Mouse (Mus musculus): ENCODE measurements around the gene Gm49387.
A peak's percentile ranks its signal among the peaks of the same experiment; 100 is the strongest.

Gene Gm49387

DNA sequence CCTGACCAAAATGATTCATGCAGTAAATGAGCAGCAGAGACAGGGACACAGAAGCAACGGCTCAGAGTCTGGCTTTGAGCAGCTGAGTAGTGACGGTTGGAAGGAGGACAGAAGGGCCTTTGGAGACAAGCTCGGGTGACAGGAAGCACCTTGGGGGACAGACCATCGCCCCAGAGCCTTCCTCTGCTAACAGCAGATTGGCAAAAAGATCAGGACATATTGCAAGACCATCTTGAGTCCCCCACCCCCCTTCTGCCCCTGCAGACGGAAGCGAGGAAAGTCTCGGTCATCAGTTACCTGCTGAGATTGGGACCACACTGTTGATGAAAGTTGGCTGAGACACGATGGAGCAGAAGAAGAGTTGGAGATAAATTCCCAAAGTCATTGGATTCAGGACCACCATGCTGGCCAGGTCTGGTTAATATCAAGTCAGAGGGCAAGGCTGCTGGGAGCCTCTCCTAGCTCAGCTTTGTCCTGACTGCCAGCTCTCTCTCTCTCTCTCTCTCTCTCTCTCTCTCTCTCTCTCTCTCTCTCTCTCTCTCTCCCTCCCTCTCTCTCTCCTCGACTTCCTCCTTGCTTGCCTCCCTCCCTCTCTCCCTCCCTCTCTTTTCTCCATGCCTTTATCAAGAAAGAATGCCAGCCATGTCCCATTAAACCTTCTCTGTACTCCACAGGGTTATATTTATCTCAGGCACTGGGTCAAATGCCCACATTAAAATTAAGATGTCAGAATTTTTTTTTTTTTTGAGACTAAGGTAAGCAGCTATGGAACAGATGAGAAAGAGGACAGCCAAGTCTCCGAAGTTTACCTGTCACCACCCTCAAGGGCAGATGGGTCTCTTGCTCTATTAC is 63.6 kb downstream of the Gm49387 start:
- DNase-seq (ENCODE audit: low spot score in 2 of 2) = no peak

DNA sequence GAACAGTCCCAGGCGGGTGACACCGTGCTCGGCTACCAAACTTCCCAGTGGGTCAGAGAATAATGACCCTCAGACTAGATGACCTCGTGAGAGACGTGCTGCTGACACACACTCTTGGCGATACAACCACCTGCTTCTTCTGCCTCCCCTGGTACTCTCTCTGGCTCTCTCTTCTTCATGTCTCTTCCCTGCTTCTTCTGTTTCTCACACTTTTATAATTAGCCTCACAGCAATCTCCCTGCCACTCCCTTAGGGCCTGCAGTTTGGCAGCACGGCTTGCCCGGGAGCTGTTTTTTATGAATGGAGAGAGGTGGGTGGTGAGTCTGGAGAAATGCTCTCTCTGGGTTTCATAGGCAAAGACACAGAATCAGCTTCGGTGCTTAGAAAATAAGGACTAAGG is 64.8 kb downstream of the Gm49387 start:
- DNase-seq (ENCODE audit: low spot score in 2 of 2) = no peak

DNA sequence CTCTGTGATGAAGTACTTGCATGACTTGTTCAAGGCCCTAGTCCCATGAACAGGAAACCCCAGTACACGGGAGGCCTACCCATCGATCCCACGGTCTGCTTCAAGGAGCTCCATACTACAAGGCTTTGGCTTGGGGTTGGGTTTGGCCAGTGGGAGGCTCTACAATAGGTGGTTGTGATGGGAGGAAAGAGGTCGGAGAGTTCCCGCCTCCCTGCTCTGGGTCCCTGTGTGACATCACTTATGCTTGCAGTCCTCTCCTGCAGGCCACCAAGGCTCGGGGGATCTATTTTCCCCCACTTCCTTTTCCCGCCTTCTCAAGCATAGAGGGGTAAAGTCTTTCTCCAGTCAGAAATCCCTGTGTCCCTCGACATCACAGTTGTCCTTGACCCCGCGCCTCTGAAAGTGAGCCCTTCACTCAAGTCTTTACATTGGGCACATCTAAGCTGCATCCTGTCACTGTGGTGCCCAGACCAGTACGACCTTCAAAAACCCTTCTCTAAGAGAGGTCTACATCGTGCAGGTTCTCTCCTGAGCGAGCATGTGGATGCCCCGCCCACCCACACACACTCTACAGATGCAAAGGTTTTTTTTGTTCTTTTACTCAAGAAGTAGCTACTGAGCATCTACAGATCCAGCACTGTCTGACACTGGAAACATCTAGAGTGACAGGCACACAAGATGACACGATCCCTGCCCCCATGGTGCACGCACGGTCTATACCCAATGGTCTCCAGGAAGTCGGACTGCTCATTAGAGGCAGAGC is 65.6 kb downstream of the Gm49387 start:
- no peak for DNase-seq (ENCODE audit: low spot score in 2 of 2)

DNA sequence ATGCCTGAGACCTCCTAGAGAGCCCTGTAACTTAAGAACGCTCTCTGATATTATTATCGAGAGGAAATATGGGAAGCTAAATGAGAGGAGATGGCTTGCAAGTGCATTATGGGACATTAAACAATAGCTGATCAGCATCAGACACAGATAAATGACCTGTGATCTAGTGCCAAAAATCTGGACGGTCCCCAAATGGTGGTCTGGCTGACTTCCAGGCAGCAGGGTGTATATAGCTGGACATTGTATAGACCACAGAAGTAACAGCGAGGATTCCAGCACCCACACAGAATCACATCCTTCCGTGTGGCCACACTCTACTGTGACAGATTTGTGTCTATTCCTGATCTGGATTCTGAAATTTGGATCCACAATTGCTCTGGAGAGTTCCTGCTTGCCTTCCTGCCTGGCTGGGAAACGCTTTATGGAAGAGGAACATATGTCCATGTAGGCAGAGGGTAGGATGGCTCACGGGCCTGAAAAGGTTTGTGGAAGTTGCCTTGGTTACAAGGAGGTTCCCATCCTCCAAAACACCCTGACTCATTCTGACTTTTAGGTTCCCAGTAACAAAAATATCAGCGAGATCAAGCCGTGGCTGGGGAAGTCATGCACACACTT is 68.0 kb downstream of the Gm49387 start:
- no peak for DNase-seq (ENCODE audit: low spot score in 2 of 2)

DNA sequence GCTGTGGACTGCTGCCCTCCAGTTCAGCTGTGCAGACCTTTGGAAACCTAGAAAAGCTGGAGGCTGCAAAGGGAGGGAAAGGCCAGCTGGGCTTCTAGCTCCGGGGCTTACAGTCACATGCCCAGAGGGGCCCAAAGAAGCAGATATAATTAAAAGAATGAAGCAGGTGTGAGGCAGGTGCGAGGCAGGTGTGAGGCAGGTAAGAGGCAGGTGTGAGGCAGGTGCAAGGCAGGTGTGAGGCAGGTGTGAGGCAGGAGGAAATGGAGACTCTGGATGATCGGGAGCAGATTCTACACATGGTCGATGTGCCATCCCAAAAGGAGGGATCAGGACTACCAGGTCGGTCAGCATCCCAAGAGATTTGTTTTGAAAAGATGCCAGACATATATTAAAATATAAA is 69.3 kb downstream of the Gm49387 start:
- DNase-seq (ENCODE audit: low spot score in 2 of 2) = no peak

DNA sequence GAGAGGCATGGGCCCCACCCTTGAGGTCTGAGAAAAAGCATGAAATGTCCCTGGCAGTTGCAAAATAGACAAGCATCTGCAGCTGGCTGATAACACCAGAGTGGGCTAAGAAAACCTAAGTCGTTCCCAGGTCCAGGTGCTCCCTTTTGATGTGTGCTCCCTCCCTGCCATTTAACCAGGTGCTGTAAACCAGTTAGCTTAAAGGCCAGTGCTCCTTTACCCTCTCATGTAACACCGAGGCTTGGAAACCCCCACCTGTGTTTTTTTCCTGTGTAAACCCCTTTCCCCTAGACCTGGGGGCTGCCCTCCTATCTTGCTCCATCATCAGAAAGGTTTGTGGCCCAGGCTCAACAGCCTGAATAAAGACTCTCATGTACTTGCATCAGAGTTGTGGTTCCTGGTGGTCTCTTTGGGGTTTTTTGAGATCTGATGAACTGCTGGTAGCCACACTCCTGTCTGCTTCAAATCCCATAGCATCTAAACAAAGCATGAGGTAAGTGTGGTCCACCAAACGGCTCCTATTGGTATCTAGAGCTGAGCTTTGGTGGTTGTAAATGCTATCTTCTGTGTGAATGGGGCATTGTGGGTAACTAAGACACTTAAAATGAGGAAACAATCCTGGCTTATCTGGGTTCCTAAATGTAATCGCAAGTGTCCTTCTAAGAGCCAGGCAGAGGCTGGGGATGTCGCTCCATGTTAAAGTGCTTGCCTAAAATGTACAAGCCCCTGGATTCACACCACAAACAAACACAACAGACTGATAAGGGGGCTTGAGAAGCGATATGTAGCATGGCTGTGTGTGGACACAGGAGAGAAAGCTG is 70.3 kb downstream of the Gm49387 start:
- DNase-seq (ENCODE audit: low spot score in 2 of 2) = no peak

DNA sequence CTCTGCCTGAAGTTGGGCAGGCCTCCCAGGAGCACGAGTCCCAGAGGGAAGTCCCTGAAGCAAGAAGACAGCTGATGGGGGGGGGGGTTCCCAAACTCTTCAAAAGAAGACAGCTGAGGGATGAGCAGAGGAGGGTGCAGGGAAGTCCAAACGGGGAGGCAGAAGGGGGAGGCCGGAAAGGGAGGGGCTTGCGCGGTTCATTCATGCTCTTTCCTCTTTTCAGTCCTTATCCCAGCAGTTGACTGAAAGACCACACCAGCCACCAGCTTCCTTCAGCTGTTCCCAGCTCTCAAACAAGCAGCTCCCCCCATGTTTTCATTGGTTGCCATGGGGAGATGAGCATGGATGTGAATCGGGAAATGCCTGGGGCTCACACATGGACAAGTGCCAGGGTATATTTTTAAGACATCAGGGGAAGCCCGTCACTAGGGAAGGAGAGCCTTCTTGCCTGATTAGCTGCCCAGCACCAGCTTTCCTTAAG is 71.5 kb downstream of the Gm49387 start:
- no peak for DNase-seq (ENCODE audit: low spot score in 2 of 2)

DNA sequence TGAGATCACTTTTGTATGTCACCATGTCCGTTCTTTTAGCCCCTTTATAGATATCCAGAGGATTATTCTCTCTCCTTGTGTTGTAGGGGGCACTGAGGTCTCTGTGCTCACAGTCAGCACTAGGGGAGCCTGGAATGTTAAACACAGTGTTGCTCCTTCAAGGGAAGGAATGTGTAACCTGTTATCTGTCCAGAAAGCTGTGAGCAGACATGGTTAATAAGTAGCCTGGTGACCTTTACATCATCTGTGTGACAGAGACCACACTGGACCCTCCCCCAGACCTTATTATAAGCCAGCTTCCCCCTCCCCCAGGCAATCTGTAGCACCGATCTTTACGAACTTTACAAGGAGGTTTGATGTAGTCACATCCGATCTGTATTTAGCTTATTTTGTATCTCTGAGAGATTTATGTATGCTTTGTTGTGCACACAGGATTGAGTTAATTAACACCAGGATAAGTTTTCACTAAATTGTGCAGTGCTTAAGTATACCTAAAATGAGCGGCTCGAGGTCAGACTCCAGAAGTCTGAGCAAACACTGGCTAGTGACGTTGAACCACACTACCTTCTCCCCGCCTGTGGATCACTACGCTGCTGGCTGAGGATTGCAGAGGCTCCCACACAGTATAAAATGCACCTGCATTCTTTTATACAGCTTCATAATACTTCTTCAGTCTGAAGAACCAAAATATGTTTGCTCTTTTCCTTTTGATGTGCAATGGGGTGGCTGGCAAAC is 75.0 kb downstream of the Gm49387 start:
- no peak for DNase-seq (ENCODE audit: low spot score in 2 of 2)

DNA sequence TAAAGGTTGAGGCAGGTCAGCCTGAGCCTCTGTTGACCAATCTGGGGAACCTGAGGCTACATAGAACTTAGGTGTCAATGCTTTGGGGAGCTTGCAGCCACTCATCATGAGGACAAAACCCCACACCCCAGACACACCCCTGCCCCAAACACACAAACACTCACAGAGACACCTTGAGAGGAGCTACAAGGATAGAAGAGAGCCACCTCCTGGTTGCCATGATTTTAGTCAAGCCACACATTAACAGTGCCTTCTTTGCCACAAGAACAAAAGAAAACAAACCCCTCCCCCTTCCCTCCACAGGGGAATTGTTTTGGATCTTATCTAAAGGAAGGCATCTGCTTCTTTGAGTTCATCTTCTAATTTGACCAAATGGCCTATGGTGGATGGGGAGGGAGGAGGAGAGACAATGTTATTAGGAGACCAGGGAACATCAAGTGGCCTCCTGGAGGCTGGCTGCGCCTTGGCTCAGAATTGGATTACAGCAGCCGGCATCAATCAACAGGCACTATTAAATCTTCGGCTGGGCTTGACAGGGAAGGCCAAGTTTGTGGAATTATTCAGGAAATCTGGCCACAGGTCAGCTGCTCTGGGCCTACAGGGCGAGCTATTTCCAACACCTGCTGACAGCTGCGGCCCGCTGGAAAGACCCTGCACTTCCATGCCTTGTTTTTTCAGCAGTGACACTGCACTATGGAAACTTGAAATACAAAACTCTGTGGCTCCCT is 76.1 kb downstream of the Gm49387 start:
- no peak for DNase-seq (ENCODE audit: low spot score in 2 of 2)

DNA sequence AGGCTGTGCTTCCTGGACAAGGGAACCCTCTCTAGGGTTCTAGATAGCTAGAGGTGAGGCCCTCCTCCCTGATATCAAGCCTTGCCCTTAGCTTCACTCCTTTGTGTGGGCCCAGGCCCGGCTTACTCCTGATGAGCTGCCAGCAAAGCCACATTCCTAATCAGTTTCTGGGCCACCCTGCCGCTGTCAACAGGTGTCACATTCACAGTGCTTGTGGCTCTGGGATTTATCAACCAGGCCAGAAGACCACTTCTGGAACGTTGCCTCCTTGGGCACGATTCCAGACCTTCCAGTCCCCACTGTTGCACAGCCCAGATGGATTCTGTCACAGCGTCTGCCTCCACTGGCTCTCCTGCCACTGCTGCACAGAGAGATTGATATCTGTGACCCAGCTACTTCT is 79.8 kb downstream of the Gm49387 start:
- peak in 1 of 2 experiments; percentile 58 for DNase-seq (ENCODE audit: low spot score in 2 of 2)

DNA sequence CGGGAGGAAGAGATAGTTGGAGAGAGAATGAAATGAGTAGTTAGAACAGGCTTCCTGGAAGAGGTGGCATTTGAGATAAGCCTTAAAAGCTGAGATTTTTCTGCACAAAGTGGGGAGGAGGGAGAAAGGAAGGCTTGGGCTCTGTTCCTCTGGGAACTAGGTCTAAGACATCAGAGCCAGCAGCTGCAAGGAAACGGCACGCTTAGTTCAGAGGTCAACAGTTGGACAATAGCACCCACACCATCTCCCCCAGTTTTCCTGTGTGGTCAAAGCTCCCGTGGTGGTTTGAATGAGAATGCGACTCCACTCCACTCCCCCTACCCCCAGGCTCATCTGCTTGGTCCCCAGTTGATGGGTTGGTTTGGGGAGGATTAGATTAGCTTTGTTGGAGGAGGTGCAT is 81.5 kb downstream of the Gm49387 start:
- DNase-seq (ENCODE audit: low spot score in 2 of 2) = no peak

DNA sequence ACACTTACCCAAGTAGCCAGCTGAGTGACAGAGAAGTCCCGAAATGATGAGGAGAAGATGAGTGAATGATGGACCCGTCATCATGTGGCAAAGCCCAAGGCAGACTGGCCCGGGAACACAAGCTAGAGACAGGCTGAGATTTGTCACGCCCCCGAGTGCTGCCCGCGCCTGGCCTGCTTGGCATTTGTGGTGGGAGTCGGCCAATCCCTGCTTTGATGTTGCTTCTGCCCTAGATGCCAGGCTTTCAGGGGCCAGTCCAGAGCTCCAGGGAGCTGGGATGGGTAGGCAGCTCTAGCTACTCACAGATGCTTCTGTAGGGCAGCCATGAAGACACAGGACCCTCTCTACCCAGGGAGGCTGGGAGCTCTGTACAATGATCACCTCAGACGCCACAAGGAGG is 82.9 kb downstream of the Gm49387 start:
- no peak for DNase-seq (ENCODE audit: low spot score in 2 of 2)

DNA sequence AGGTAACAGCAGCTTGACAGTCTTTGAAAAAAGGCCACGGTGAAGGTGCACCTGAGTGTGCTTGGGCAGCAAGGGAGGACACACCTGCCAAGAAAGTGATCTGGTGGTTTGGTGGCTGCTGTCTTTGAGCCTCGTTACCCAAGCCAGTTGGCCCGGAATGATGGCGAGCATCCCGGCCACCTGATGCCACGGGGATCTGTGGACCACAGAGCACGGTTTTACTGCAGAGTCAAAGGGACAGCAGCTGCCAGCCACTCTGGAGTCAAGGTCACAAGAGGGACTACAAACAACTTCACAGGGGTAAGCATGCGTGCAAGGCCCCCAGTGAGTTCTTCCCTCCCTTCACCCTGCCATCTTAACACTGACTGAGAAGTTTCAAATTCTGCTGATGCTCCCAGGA is 83.4 kb downstream of the Gm49387 start:
- no peak for DNase-seq (ENCODE audit: low spot score in 2 of 2)

DNA sequence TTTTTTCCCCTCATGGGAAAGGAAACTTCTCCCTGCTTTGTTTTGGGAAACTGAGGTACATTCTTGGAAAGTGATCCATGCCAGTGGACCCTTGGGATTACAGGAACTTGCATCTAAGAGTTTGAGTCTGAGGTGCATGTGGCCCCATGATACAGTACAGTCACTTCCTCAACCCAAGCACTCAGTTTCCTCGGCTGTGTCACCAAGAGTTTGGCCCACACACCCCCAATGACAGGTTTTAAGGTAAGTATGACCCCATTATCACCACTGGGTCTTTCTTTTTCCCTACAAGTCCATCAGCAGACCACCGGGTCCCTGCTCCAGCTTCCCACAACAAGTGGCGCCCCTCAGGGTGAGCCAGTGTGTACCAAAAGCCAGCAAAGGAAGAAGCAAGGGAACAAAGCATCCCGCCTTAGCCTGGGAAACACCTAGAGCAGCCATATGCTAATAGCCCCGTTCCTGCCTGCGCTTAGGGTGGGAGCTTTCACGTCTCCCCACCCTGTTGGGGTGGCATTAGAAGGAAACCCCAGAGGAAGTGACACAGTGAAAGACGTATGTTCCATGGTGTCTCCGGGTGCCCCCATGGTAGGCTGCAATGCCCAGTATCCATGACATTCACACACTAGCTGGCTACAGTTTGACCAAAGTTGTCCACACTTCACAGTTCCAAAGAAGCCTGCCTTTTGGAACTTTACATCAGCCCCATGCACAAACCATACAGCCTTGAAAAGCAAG is 84.0 kb downstream of the Gm49387 start:
- DNase-seq (ENCODE audit: low spot score in 2 of 2) = no peak

DNA sequence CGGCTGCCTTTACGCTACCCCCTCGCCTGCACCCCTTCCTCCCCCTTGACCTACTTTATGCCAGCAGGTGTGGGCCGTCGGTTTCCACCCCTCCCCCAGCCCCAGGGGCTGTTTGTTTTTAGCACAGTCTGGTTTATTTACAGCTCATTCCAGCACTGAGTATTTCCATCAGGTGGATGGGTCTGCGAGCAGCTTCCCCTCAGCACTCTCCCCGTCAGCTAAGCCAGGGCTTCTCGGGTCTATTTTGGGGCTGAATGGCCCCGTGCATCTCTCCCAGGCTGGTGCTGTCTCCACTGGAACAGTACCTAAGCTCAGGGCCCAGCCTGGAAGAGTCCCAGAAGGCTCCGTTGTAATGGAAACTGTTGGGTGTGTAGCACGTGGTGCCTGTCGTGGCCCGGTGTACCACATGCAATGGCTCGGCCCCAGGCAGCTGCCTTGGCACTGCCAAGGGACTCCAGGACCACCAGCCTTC is 84.7 kb downstream of the Gm49387 start:
- DNase-seq (ENCODE audit: low spot score in 2 of 2) = no peak

DNA sequence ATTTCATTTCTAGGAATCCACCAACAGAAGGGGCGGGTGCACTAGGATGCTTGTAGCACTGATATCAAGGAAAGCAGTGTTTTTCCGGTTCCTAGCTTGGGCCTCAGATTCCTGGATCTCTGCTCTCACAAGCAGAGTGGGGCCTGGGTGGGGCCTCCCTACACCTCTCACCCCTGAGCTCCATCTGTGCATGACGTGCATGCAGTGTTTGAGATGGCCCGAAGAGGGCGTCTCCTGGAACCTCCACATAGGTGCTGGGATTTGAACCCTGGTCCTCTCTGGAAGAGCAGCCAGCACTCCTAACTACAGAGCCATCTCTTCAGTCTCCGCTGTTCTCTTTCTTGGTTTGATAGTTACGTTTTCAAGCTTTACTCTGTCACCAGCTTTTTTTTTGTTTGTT is 85.7 kb downstream of the Gm49387 start:
- DNase-seq (ENCODE audit: low spot score in 2 of 2) = no peak

DNA sequence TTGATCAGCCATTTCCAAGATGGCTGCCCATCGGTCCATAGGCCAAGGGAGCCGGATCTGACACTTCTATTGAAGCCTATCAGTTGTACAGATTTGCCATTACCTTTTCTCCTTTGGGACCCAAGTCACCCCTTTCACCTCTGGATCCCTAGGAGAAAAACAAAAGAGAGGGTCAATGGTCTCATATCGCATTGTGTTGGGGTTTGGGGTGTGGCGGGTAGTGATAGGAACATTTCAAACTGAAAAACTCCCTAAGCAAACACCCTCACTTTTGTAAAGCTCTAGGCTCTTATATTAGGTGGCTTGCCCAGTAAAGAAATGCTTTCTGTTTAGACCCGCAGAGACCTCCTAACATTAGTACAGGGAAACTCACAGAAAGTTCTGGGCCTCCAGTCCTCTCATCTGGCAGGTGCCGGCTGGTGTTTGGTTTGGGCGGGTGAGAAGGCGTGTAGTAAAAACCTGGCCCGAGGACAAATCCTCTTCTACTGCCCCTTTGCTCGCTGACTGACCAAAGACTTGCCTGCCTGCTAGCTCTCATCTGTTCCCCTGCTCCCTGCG is 96.7 kb downstream of the Gm49387 start:
- DNase-seq (ENCODE audit: low spot score in 2 of 2) = no peak

DNA sequence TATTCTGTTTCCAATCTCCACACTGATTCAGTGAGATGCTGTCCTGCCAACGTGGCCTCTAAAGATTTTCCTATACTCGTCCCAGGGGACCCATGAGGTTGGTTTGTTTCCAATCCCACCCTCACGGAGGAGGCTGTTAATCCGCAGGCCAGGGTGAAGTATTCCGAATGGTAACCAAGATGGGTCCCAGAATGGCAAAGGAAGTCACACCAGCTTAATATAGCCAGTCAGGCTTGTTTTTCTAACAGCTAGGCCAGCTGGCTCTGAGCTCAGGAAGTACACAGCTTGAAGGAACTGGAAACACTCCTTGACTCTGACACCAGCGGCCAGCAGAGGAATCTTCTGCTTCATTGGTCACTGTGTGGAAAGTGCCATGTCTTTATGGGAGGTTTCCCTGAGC is 103.4 kb downstream of the Gm49387 start:
- DNase-seq (ENCODE audit: low spot score in 2 of 2) = no peak

DNA sequence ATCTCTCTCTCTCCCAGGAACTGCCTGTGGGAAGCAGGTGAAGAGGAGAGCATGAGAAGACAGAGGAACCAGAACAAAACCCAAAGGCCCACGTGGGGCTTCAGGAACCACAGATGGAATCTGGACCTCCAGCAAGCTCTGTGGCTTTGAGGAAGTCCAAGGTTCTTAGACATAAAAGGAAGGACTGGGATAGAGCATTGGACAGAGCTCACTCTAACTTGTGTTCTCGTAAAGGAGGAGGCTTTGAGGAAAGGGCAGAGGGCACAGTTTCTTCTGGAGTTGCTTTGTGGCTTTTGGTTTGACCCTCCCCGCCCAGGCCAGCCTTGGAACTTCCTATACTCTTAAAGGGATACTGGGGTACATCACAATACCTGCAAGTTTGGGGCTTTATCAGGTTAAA is 108.0 kb downstream of the Gm49387 start:
- DNase-seq (ENCODE audit: low spot score in 2 of 2) = no peak
